In the genomic region with DNA sequence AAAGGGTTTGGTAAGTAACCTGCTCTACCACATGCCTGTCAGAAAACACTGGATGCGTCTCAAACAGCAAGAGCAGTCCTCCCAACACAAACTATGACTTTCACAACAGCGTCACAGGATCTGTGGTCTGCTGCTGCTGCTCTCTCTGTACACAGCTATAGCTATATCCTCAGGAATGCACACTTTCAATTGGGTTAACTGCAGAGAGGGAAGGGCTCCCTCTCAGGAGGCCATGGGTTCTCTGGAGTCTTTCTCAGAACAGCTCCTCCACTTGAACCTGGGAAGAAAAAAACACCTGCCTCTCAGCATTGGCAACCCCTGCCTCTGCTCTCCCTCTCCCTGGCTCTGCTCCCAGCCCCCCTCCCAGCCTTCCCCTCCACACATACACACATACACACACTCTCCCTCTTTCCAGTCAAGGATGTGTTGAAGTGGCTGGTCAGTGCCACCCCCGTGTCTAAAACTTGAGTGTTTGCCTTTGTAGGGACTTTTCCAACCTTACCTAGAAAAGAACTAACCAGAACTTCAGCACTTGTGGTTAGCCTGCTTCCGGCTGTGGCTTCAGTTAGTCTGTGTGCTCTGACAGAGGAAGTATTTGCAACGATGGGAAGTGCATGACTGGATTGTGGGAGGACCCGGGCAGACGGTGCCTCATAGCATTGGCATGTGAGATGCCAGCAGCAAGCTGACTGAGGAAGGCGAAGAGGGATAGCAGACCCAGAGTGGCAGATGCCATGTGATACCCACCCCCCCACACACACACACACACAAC, we compare ENCODE assay signal across 7 mouse cellular contexts.
DNase-seq lines count a peak whose midpoint lies in the region.

No protein-coding gene starts in this region.

- peak overlapping the region; percentile 51 for H3K27ac ChIP-seq in macrophage

- H3K4me3 ChIP-seq in macrophage (ENCODE audit: inconsistent target) = no peak overlapping the region

- DNase-seq in CD4-positive helper T cell, adult 2 months (ENCODE audit: low read depth, low spot score) = peak; percentile 90
- peak; percentile 70 for DNase-seq in MEL-GATA-1-ER (ENCODE audit: extremely low read depth, low read depth)
- DNase-seq in heart, postnatal 14 days = peak; percentile 18 to 23
- no peak for DNase-seq in cerebellum, postnatal 10 days
- DNase-seq in frontal cortex, postnatal 14 days (ENCODE audit: low spot score in 2 of 2) = no peak
- DNase-seq in c-Kit-positive CD71-positive TER-119-positive erythroid progenitor cells, embryonic 14.5 days (ENCODE audit: low spot score) = no peak

- no peaks in the 10 kb centered on the region for H3K79me2 ChIP-seq in macrophage (ENCODE audit: inconsistent target)

- 8% methylated on average over 8 of the region's 8 CpGs for WGBS in macrophage (ENCODE audit: missing documents)

- no peaks in the 10 kb centered on the region for H3K36me3 ChIP-seq in macrophage (ENCODE audit: inconsistent target)

- intact Hi-C loops in heart, postnatal 14 days (cut with DNase I) = loop anchor here (10.0 kb wide), 1 partner anchor 112 kb away; no protein-coding TSS in a partner anchor

Comparison
In these comparisons a context has a peak if more than half of its experiments do, and no peak if none do; other contexts are left out.
1. DNase-seq: peak in CD4-positive helper T cell, adult 2 months (single experiment), MEL-GATA-1-ER (single experiment) and heart, postnatal 14 days (2 of 2); none in cerebellum, postnatal 10 days (0 of 2), frontal cortex, postnatal 14 days (0 of 2) and c-Kit-positive CD71-positive TER-119-positive erythroid progenitor cells, embryonic 14.5 days (single experiment).